In genomic region chr15:25787965-25788364, GRCm38 (mm10) we compare ENCODE assay signal across 21 mouse cellular contexts. TPM values are rescaled to one million over a fixed set of nuclear protein-coding genes. Genes with fewer than 3 reads are reported as not detected.
DNase-seq lines count a peak whose midpoint lies in the region; ATAC-seq lines count a peak whose summit lies in the region.
"Had no signal": no experiment of that assay in that cellular context is flagged by ENCODE, and none has a peak within 500 bp of the region (broad histone marks: within the 10 kb centered on the region; RNA-seq: fewer than 3 reads in every experiment).

No protein-coding gene starts in this region.

- WGBS in hindbrain, embryonic 13.5 days = 88% methylated on average over 8 of the region's 8 CpGs
- 84% methylated on average over 8 of the region's 8 CpGs for WGBS in hindbrain, embryonic 14.5 days
- 79% methylated on average over 8 of the region's 8 CpGs for WGBS in embryonic facial prominence, embryonic 13.5 days
- WGBS in limb, embryonic 12.5 days = 84% methylated on average over 8 of the region's 8 CpGs

- H3K4me3 ChIP-seq in hindbrain, embryonic 13.5 days = no peak overlapping the region
- H3K4me3 ChIP-seq in hindbrain, embryonic 14.5 days (replicated peaks; ENCODE audit: low read length) = no peak overlapping the region
- no peak overlapping the region for H3K4me3 ChIP-seq in embryonic facial prominence, embryonic 13.5 days
- no peak overlapping the region for H3K4me3 ChIP-seq in limb, embryonic 12.5 days (replicated peaks)
- H3K4me3 ChIP-seq: hindbrain, embryonic 15.5 days; layer of hippocampus, adult 2 months; liver, embryonic 12.5 days; stomach, embryonic 15.5 days had no signal

- H3K27me3 ChIP-seq in hindbrain, embryonic 13.5 days = no peaks in the 10 kb centered on the region
- H3K27me3 ChIP-seq in hindbrain, embryonic 14.5 days (ENCODE audit: control insufficient read depth, insufficient read depth, low read length) = no peaks in the 10 kb centered on the region
- H3K27me3 ChIP-seq in embryonic facial prominence, embryonic 13.5 days = no peaks in the 10 kb centered on the region
- H3K27me3 ChIP-seq in limb, embryonic 12.5 days = no peaks in the 10 kb centered on the region
- H3K27me3 ChIP-seq: hindbrain, embryonic 15.5 days; liver, embryonic 12.5 days; stomach, embryonic 15.5 days had no signal

- no peak for ATAC-seq in hindbrain, embryonic 13.5 days (ENCODE audit: low FRiP score)
- no peak for ATAC-seq in hindbrain, embryonic 14.5 days (ENCODE audit: low FRiP score)
- ATAC-seq in embryonic facial prominence, embryonic 13.5 days (ENCODE audit: insufficient number of reproducible peaks, insufficient read depth, low FRiP score, low TSS enrichment, low read depth) = no peak
- ATAC-seq in limb, embryonic 12.5 days (ENCODE audit: insufficient number of reproducible peaks, insufficient read depth, low FRiP score, low TSS enrichment, low read depth) = no peak
- ATAC-seq: forebrain, embryonic 16.5 days; intestine, postnatal 0 days; liver, embryonic 12.5 days had no signal

- H3K27ac ChIP-seq in hindbrain, embryonic 13.5 days = 0 out of 2 replicates have a peak overlapping the region, but pooled peaks have one; percentile 19
- H3K27ac ChIP-seq in hindbrain, embryonic 14.5 days = no peak overlapping the region
- H3K27ac ChIP-seq in embryonic facial prominence, embryonic 13.5 days = peak overlapping the region; percentile 80
- H3K27ac ChIP-seq in limb, embryonic 12.5 days = peak overlapping the region; percentile 62
- H3K27ac ChIP-seq: hindbrain, embryonic 15.5 days; layer of hippocampus, adult 2 months; liver, embryonic 12.5 days; stomach, embryonic 15.5 days had no signal

- no peak overlapping the region for H3K9ac ChIP-seq in hindbrain, embryonic 13.5 days
- H3K9ac ChIP-seq in hindbrain, embryonic 14.5 days = no peak overlapping the region
- no peak overlapping the region for H3K9ac ChIP-seq in embryonic facial prominence, embryonic 13.5 days
- H3K9ac ChIP-seq in limb, embryonic 12.5 days (replicated peaks) = no peak overlapping the region
- H3K9ac ChIP-seq: hindbrain, embryonic 15.5 days; liver, embryonic 12.5 days; stomach, embryonic 15.5 days had no signal

- H3K9me3 ChIP-seq in hindbrain, embryonic 13.5 days = no peaks in the 10 kb centered on the region
- no peaks in the 10 kb centered on the region for H3K9me3 ChIP-seq in hindbrain, embryonic 14.5 days (ENCODE audit: control insufficient read depth, low read length)
- no peaks in the 10 kb centered on the region for H3K9me3 ChIP-seq in embryonic facial prominence, embryonic 13.5 days
- no peaks in the 10 kb centered on the region for H3K9me3 ChIP-seq in limb, embryonic 12.5 days
- H3K9me3 ChIP-seq: hindbrain, embryonic 15.5 days; liver, embryonic 12.5 days; stomach, embryonic 15.5 days had no signal

- H3K4me2 ChIP-seq in hindbrain, embryonic 13.5 days = no peak overlapping the region
- no peak overlapping the region for H3K4me2 ChIP-seq in hindbrain, embryonic 14.5 days (replicated peaks)
- no peak overlapping the region for H3K4me2 ChIP-seq in embryonic facial prominence, embryonic 13.5 days
- H3K4me2 ChIP-seq in limb, embryonic 12.5 days = no peak overlapping the region
- H3K4me2 ChIP-seq: heart, embryonic 11.5 days; hindbrain, embryonic 15.5 days; liver, embryonic 12.5 days; stomach, embryonic 15.5 days had no signal

- DNase-seq in hindbrain, embryonic 14.5 days (ENCODE audit: low spot score) = no peak
- DNase-seq in skeletal muscle tissue, adult 2 months (ENCODE audit: low read depth, low spot score) = peak; percentile 57
- no peak for DNase-seq in kidney, postnatal 14 days
- DNase-seq in urinary bladder, postnatal 4 days (ENCODE audit: low spot score in 2 of 2) = no peak
- DNase-seq: adrenal gland, adult 2 months; cerebellum, adult 8-10 months; heart, postnatal 10 days; layer of hippocampus, postnatal 36 days; lung, adult 2 months; thymus, adult 18-20 months; thymus, postnatal 4 days had no signal

- peaks cover 23% of the 10 kb centered on the region for H3K36me3 ChIP-seq in hindbrain, embryonic 13.5 days
- H3K36me3 ChIP-seq in hindbrain, embryonic 14.5 days (replicated peaks; ENCODE audit: control insufficient read depth, insufficient read depth) = peaks cover 24% of the 10 kb centered on the region
- H3K36me3 ChIP-seq in embryonic facial prominence, embryonic 13.5 days = peaks cover 77% of the 10 kb centered on the region
- H3K36me3 ChIP-seq in limb, embryonic 12.5 days = peaks cover 95% of the 10 kb centered on the region

- H3K4me1 ChIP-seq in hindbrain, embryonic 13.5 days (replicated peaks) = peaks cover 18% of the 10 kb centered on the region
- H3K4me1 ChIP-seq in hindbrain, embryonic 14.5 days (replicated peaks; ENCODE audit: control insufficient read depth, insufficient read depth, low read length) = no peaks in the 10 kb centered on the region; the same call in 1 of the 2 replicates
- H3K4me1 ChIP-seq in embryonic facial prominence, embryonic 13.5 days = peaks cover 33% of the 10 kb centered on the region
- peaks cover 6% of the 10 kb centered on the region for H3K4me1 ChIP-seq in limb, embryonic 12.5 days (replicated peaks)
- H3K4me1 ChIP-seq: hindbrain, embryonic 15.5 days; liver, embryonic 12.5 days; stomach, embryonic 15.5 days had no signal

RNA-seq across cellular contexts. Expression of gene Retreg1, which starts 55.0 kb away (rescaled TPM):
- polyA plus RNA-seq in hindbrain, embryonic 13.5 days (2015; fragmentation: Nextera tagmentation; extraction: Ambion mirVana) = 7.7 and 9.7 TPM in 2 replicates
- polyA plus RNA-seq in hindbrain, embryonic 14.5 days (2014; fragmentation: Nextera tagmentation; extraction: Ambion mirVana) = 15.3 and 19.7 TPM in 2 replicates
- polyA plus RNA-seq in embryonic facial prominence, embryonic 13.5 days (2015; fragmentation: Nextera tagmentation; extraction: Ambion mirVana) = 4.7 and 5.5 TPM in 2 replicates
- 3.2 and 3.4 TPM in 2 replicates for polyA plus RNA-seq in limb, embryonic 12.5 days (2016; fragmentation: Nextera tagmentation; extraction: Ambion mirVana)
